Mouse (Mus musculus) liver, embryonic 14.5 days (tissue): ENCODE measurements at regions not wholly inside any gene's neighbourhood (a gene's known extent, or its start where the extent isn't known, plus 50 kb on each side); places are given as distances from the start of the nearest gene placed in this dataset.

Source experiments
- ATAC-seq: fragments of 200-750 bp; cut with Nextera tagmentation; 2 replicates; pipeline ENCODE4 v1.8.0; 2017; ENCODE audit warnings: moderate number of reproducible peaks, mild to moderate bottlenecking, moderate library complexity; ENCODE audit not compliant: insufficient read depth
- DNase-seq, 3 experiments: peaks; one replicate each; pipeline ENCODE4 v3.0.0-alpha.2; 2012 to 2013; ENCODE audit warnings: low read depth in 3 of 3, low spot score in 3 of 3
- H3K27ac ChIP-seq: fragments of 300-500 bp; sonication (generic); 2 replicates; pipeline ENCODE4 v1.5.1; 2014; ENCODE audit warnings: moderate library complexity, mild to moderate bottlenecking, control low read depth, inconsistent platforms
- H3K27me3 ChIP-seq: fragments of 300-500 bp; sonication (generic); 2 replicates; pipeline ENCODE4 v1.6.1; 2014; ENCODE audit warnings: mild to moderate bottlenecking, low read length, moderate library complexity; ENCODE audit not compliant: control insufficient read depth, insufficient read depth
- H3K36me3 ChIP-seq: fragments of 300-500 bp; sonication (generic); replicated peaks from 2 replicates; pipeline ENCODE4 v1.6.1; 2014; ENCODE audit warnings: low read depth; ENCODE audit not compliant: control insufficient read depth, insufficient read depth
- H3K4me1 ChIP-seq, 2 experiments: fragments of 200-500 bp in 1 of 2; fragments of 300-500 bp in 1 of 2; sonication (generic) in 1 of 2; replicated peaks; 2 replicates each; pipeline ENCODE4 v1.6.1; 2012 to 2014; ENCODE audit warnings: antibody characterized with exemption in 1 of 2, inconsistent platforms in 1 of 2, low read length in 1 of 2; ENCODE audit not compliant: control insufficient read depth in 2 of 2, insufficient read depth in 2 of 2
- H3K4me2 ChIP-seq: fragments of 300-500 bp; sonication (generic); 2 replicates; pipeline ENCODE4 v1.6.1; 2014; ENCODE audit warnings: low read depth, mild to moderate bottlenecking, control low read depth, moderate library complexity
- H3K4me3 ChIP-seq, 2 experiments: fragments of 200-500 bp in 1 of 2; fragments of 300-500 bp in 1 of 2; sonication (generic) in 1 of 2; 2 replicates each; pipeline ENCODE4 v1.5.1; 2012 to 2014; ENCODE audit warnings: low read depth in 2 of 2, low read length in 2 of 2, mild to moderate bottlenecking in 2 of 2, control low read depth in 1 of 2, inconsistent platforms in 1 of 2, moderate library complexity in 1 of 2; ENCODE audit not compliant: insufficient read depth in 1 of 2
- H3K9ac ChIP-seq: fragments of 300-500 bp; sonication (generic); replicated peaks from 2 replicates; pipeline ENCODE4 v1.6.1; 2014; ENCODE audit warnings: mild to moderate bottlenecking, control low read depth, moderate library complexity
- H3K9me3 ChIP-seq: fragments of 300-500 bp; sonication (generic); 2 replicates; pipeline ENCODE4 v1.6.1; 2016; ENCODE audit warnings: low read length, mixed read lengths; ENCODE audit not compliant: control insufficient read depth
- CTCF ChIP-seq: IDR thresholded peaks from 2 replicates; pipeline ENCODE4 v1.5.1; 2016; ENCODE audit warnings: antibody characterized with exemption, low read depth, control low read depth
- EP300 ChIP-seq: IDR thresholded peaks from 2 replicates; pipeline ENCODE4 v1.6.1; 2016; ENCODE audit warnings: antibody characterized with exemption, low read depth
- whole genome bisulfite sequencing: fragments of 180-500 bp; shearing (Covaris S2); extraction: QIAGEN DNeasy Blood & Tissue Kit; methylation state at CpG from one replicate; pipeline ENCODE4 v1.1.7; 2014; ENCODE audit not compliant: insufficient replicate concordance; 5-methylcytosine and 5-hydroxymethylcytosine counted together

DNA sequence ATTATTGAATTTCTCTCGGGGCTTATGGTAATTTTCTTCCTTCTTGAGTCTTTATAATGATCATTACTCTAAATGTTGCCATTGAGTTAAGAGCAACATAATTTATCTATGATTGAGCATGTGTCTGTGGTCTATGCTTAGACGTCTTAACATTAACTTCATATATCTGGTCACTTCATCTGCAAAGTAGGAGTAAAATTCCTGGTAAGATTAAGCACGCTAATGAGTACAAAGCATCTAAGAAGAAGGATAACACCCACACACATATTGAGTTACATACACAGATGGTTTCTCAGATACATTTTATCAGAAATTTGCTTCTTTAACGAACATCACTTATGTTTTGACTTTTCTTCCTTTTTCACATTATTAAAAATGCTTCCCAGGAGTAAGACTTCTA is 267.3 kb upstream of the Lyplal1 start:
- Histone ChIP-seq H3K4me3 (no peak overlapping the region), H3K36me3 (no peaks in the 10 kb centered on the region), H3K27me3 (no peaks in the 10 kb centered on the region), H3K4me2 (no peak overlapping the region), H3K4me1 (no peaks in the 10 kb centered on the region), H3K9ac (no peak overlapping the region), H3K9me3 (no peaks in the 10 kb centered on the region), H3K27ac (no peak overlapping the region)
- no peak for ATAC-seq
- no peak for DNase-seq
- TF ChIP-seq EP300 = no peak
- no peak for TF ChIP-seq CTCF
- 52% methylated on average over 4 of the region's 4 CpGs for WGBS

DNA sequence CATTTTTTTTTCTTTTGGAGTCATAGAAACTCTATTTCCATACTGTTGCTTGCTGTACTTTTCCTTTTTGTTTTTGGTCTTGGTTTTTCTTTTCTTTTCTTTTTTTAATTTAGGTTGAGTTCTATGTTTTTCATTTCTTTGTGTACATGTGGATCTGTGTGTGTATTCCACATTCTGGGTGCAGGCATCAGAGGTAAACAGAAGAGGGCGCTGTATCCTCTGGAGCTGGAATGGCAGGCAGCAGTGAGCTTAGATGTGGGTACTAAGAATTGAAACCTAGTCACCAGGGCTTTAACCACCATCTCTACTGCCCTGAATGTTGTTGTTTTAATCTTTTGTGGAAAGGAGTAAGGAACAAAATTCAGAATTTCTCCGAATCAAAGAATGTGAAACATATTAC is 266.3 kb upstream of the Lyplal1 start:
- no peaks in the 10 kb centered on the region for H3K4me1 ChIP-seq
- no peaks in the 10 kb centered on the region for H3K9me3 ChIP-seq
- no peak overlapping the region for H3K4me3 ChIP-seq
- TF ChIP-seq EP300 = no peak
- no peak for TF ChIP-seq CTCF
- ATAC-seq (no peak), DNase-seq (no peak)
- WGBS = 60% methylated on average over 2 of the region's 2 CpGs
- H3K4me2 ChIP-seq = no peak overlapping the region
- H3K27ac ChIP-seq = no peak overlapping the region
- H3K27me3 ChIP-seq = no peaks in the 10 kb centered on the region
- H3K9ac ChIP-seq = no peak overlapping the region
- H3K36me3 ChIP-seq = no peaks in the 10 kb centered on the region

DNA sequence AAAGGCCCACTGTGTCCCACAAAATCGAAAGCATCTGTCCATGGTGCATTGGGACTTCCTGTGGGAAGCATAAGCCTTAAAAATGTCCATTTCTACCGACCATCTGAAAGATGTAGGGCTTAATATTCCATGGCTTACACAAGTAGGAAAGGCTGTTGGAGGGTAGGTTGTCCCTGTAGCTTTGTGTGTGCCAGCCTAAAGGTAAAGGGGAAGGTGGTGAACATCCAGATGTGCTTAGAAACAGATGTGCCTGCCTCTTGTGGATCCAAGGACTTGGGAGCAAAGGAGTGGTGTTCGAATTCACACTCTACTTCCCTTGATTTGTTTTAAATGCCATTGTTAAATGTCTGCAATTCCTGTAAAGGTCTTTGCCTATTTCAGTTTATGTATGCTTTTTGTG is 265.9 kb upstream of the Lyplal1 start:
- Histone ChIP-seq H3K27ac (no peak overlapping the region), H3K4me1 (no peaks in the 10 kb centered on the region), H3K9me3 (no peaks in the 10 kb centered on the region), H3K4me2 (no peak overlapping the region), H3K27me3 (no peaks in the 10 kb centered on the region), H3K9ac (no peak overlapping the region), H3K36me3 (no peaks in the 10 kb centered on the region), H3K4me3 (no peak overlapping the region)
- 45% methylated on average over 3 of the region's 3 CpGs for WGBS
- no peak for TF ChIP-seq EP300
- no peak for TF ChIP-seq CTCF
- ATAC-seq (no peak), DNase-seq (no peak)

DNA sequence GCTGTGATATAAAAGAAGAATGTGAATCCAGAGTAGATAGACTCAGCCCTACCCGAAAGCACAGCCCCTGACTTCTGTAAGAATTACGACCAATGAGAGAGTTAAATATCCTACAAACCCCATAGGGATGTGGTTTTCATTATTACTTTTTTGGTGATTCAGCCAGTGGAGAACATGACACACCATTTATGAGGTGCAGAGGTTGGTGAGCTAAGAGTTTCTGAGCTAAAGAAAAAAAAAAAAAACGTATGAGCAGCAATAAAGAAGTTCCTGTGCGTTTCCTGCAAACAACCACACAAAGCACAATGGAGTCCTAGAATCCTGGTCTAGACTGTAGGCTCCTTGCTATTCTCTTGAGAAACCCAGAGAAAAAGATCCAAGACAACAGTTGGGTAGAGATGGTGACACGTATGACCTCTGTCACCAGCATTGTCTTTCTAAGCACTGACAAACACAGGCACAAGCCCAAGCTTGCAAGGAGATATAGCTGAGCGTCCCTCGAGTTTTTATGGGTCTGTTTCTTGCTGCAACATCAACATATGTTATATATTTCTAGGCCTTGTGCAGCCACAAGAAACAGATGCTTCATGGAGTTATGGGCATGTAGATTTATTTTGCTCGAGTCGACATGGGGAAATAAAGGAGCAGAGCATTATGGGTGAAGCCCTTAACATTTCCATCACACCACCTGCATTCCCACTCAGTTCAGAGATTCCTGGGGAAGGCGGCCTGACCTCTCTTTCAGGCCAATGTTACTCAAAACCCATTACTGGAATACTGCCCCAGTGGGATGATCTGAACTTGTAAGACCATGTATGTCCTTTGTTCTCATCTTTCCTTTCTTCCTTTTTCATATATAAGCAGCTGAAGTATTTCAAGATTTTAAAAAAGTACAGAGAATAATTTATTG is 263.1 kb upstream of the Lyplal1 start:
- no peak for ATAC-seq
- 0 out of 4 replicates have a peak, but pooled peaks cover 0 to 5% of the 10 kb centered on the region in 2 experiments for H3K4me1 ChIP-seq
- H3K4me2 ChIP-seq = no peak overlapping the region
- H3K36me3 ChIP-seq = no peaks in the 10 kb centered on the region
- no peak overlapping the region for H3K27ac ChIP-seq
- H3K9ac ChIP-seq = no peak overlapping the region
- WGBS = 46% methylated on average over 10 of the region's 10 CpGs
- H3K4me3 ChIP-seq = no peak overlapping the region
- H3K9me3 ChIP-seq = no peaks in the 10 kb centered on the region
- no peak for TF ChIP-seq EP300
- TF ChIP-seq CTCF = no peak
- no peak for DNase-seq
- H3K27me3 ChIP-seq = no peaks in the 10 kb centered on the region

DNA sequence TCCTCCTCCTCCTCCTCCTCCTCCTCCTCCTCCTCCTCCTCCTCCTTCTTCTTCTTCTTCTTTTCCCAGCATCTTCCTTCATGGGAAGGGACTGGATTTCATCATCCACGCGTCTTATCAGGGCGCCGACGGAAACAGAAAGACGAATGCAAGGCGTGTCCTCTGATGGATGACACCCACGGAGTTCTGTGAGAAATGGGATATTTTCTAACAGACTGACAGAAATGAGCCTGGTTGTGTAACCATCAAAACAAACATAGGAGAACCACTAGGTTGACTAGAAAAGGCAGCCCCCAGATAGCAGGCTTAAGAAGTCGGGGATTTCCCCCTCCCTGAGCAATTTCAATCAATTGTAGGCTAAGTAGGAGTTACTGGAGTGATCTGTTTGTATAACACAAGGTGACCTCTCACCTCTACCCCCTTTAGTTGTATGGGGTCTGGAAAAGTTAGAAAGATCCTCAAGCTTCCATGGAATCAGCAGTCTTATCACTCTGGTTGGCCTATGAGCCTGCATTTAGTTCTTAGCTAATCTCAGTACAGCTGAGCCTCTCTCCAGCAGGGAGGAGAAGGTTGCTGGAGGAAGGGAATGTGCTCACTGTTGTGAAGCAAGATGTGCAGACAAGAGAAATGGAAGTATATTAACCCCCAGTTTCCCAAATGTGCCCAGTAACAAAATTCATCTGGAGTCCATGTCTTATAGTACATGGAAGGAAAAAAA is 260.0 kb upstream of the Lyplal1 start:
- WGBS = 57% methylated on average over 9 of the region's 9 CpGs
- Histone ChIP-seq H3K9ac (no peak overlapping the region), H3K36me3 (no peaks in the 10 kb centered on the region), H3K4me2 (no peak overlapping the region), H3K27me3 (no peaks in the 10 kb centered on the region), H3K27ac (no peak overlapping the region), H3K4me3 (no peak overlapping the region), H3K9me3 (no peaks in the 10 kb centered on the region), H3K4me1 (peaks cover 0 to 8% of the 10 kb centered on the region in 2 experiments; a peak in 2 of 4 replicates)
- TF ChIP-seq EP300 (no peak), CTCF (no peak)
- ATAC-seq (no peak), DNase-seq (no peak)
